Mouse (Mus musculus): Measurements from ENCODE around the gene Rem2. TPM values are rescaled to one million over a fixed set of nuclear protein-coding genes. Genes with fewer than 3 reads are reported as not detected.

Gene Rem2
- polyA plus RNA-seq, 1 experiment from 2014 or later: 0.87 TPM

- WGBS (ENCODE audit: insufficient replicate concordance): 72% methylated on average over 14 of the region's 14 CpGs
- ATAC-seq: no peak
These were observed 17.9 kb upstream of the Rem2 start for GRCm38 (mm10) chr14:54457907-54458569.

DNA sequence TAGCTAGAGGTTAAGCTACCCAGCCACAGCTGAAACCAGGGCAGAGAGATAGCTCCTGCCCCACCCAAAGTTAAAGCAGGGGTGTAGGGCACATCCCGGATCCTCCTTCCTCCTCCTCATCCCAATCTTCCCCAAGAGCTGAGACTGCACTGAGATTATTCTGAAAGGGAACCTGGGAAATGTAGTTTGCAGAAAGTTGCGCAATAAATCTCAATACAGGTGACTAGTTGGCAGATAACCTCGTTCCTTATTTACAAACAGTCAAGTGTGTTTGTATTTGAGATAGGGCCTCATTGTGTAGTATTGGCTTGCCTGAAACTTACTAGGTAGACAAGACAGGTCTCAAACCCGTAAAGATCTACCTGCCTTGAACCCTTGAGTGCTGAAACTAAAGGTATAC, 13.8 kb upstream of the Rem2 start:
- no peak overlapping the region for H3K9ac ChIP-seq (replicated peaks)
- peaks cover 20% of the 10 kb centered on the region for H3K4me1 ChIP-seq (ENCODE audit: insufficient read depth)
- H3K27ac ChIP-seq (ENCODE audit: low read depth): no peak overlapping the region
- TF ChIP-seq CTCF (IDR thresholded peaks at IDR 0.05; ENCODE audit: low read depth): no peak
- TF ChIP-seq EP300 (IDR thresholded peaks at IDR 0.05; ENCODE audit: low read depth): no peak
- no peaks in the 10 kb centered on the region for H3K9me3 ChIP-seq (ENCODE audit: low read length)
- H3K4me3 ChIP-seq (ENCODE audit: low read depth, low read length): no peak overlapping the region
- 66% methylated on average over 4 of the region's 4 CpGs for WGBS (ENCODE audit: insufficient replicate concordance)
- no peak for ATAC-seq
- peaks cover 14% of the 10 kb centered on the region; the same call in 1 of the 2 replicates for H3K36me3 ChIP-seq (replicated peaks; ENCODE audit: insufficient read depth, low read length)
- no peaks in the 10 kb centered on the region for H3K27me3 ChIP-seq (ENCODE audit: insufficient read depth, low read length)
- no peak for DNase-seq
- no peak overlapping the region for H3K4me2 ChIP-seq (ENCODE audit: low read depth, low read length)

More at GRCm38 (mm10) chr14:54457907-54458569, 17.9 kb upstream of the Rem2 start:
- no peak for DNase-seq
- Histone ChIP-seq H3K4me3 (ENCODE audit: low read depth, low read length) (no peak overlapping the region), H3K27me3 (ENCODE audit: insufficient read depth, low read length) (no peaks in the 10 kb centered on the region), H3K4me1 (ENCODE audit: insufficient read depth) (peaks cover 17% of the 10 kb centered on the region), H3K27ac (ENCODE audit: low read depth) (no peak overlapping the region), H3K9me3 (ENCODE audit: low read length) (no peaks in the 10 kb centered on the region), H3K4me2 (ENCODE audit: low read depth, low read length) (no peak overlapping the region), H3K9ac (replicated peaks) (no peak overlapping the region), H3K36me3 (replicated peaks; ENCODE audit: insufficient read depth, low read length) (no peaks in the 10 kb centered on the region)
- no peak for TF ChIP-seq CTCF (IDR thresholded peaks at IDR 0.05; ENCODE audit: low read depth)
- TF ChIP-seq EP300 (IDR thresholded peaks at IDR 0.05; ENCODE audit: low read depth): 0 out of 2 replicates have a peak, but pooled peaks have one; percentile 23

DNA sequence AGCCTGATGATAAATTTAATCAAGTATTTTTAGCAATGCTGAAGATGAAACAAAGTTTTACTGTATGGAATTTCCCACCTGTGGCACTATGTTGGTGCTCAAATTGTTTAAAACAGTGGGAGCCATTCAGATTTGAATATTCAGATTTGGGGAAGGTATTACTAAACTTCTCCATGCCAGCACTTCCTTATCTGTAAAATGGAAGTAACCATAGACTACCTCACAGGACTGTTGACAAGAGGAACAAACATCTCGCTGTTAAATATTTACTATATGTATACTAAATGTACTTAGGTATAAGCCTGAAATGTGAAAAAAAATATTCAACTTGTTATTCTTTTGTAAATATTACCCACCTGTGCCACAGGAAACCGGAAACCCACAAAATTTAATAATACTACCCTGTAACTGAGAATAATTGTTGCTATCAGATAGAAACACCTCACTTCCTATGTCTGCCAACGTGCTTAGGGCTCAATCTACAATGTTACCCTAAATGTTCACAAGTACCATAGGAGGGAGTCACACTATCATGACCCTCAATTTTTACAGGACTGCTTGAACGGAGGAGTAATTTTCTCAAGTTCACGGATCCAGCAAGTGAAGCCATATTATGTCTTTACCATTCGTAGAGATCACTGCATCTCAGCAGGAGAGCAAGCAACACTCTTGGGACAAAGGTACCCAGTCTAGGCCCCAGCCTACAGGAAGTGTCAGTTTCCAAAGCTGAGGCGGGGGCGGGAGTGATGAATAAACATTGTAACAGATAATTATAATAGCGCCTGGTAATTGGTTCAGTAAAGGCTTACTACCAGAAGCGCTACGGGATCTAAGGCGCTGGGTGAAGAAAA, 12.6 kb upstream of the Rem2 start:
- H3K27me3 ChIP-seq (ENCODE audit: insufficient read depth, low read length): no peaks in the 10 kb centered on the region
- ATAC-seq (peak; percentile 30), DNase-seq (no peak)
- H3K4me1 ChIP-seq (ENCODE audit: insufficient read depth): peaks cover 20% of the 10 kb centered on the region
- peak overlapping the region; percentile 96 for H3K4me3 ChIP-seq (ENCODE audit: low read depth, low read length)
- 8% methylated on average over 12 of the region's 12 CpGs for WGBS (ENCODE audit: insufficient replicate concordance)
- H3K4me2 ChIP-seq (ENCODE audit: low read depth, low read length): peak overlapping the region; percentile 94
- peak overlapping the region; percentile 96 for H3K9ac ChIP-seq (replicated peaks)
- no peaks in the 10 kb centered on the region for H3K9me3 ChIP-seq (ENCODE audit: low read length)
- peak overlapping the region; percentile 97 for H3K27ac ChIP-seq (ENCODE audit: low read depth)
- H3K36me3 ChIP-seq (replicated peaks; ENCODE audit: insufficient read depth, low read length): peaks cover 24% of the 10 kb centered on the region
- TF ChIP-seq CTCF (IDR thresholded peaks at IDR 0.05; ENCODE audit: low read depth): no peak
- 0 out of 2 replicates have a peak, but pooled peaks have one; percentile 7 for TF ChIP-seq EP300 (IDR thresholded peaks at IDR 0.05; ENCODE audit: low read depth)

- WGBS (ENCODE audit: insufficient replicate concordance): under 1% methylated on average over 30 of the region's 35 CpGs
- H3K36me3 ChIP-seq (replicated peaks; ENCODE audit: insufficient read depth, low read length): peaks cover 30% of the 10 kb centered on the region
- peaks cover 20% of the 10 kb centered on the region for H3K4me1 ChIP-seq (ENCODE audit: insufficient read depth)
- peak within 1 kb of the TSS; percentile 96 for H3K4me3 ChIP-seq (ENCODE audit: low read depth, low read length)
- H3K27ac ChIP-seq (ENCODE audit: low read depth): peak within 1 kb of the TSS; percentile 97
- H3K9ac ChIP-seq (replicated peaks): peak within 1 kb of the TSS; percentile 96
- ATAC-seq: peak; percentile 89
- DNase-seq: peak; percentile 94
- no peak for TF ChIP-seq EP300 (IDR thresholded peaks at IDR 0.05; ENCODE audit: low read depth)
- no peak for TF ChIP-seq CTCF (IDR thresholded peaks at IDR 0.05; ENCODE audit: low read depth)
- H3K27me3 ChIP-seq (ENCODE audit: insufficient read depth, low read length): no peaks in the 10 kb centered on the region
- peak within 1 kb of the TSS; percentile 94 for H3K4me2 ChIP-seq (ENCODE audit: low read depth, low read length)
- H3K9me3 ChIP-seq (ENCODE audit: low read length): no peaks in the 10 kb centered on the region
These were observed 12.0 kb upstream of the Rem2 start, which contains the start of gene Lrp10 for GRCm38 (mm10) chr14:54463959-54464292. TSS of gene Lrp10 (plus strand) at chr14:54464137.

DNA sequence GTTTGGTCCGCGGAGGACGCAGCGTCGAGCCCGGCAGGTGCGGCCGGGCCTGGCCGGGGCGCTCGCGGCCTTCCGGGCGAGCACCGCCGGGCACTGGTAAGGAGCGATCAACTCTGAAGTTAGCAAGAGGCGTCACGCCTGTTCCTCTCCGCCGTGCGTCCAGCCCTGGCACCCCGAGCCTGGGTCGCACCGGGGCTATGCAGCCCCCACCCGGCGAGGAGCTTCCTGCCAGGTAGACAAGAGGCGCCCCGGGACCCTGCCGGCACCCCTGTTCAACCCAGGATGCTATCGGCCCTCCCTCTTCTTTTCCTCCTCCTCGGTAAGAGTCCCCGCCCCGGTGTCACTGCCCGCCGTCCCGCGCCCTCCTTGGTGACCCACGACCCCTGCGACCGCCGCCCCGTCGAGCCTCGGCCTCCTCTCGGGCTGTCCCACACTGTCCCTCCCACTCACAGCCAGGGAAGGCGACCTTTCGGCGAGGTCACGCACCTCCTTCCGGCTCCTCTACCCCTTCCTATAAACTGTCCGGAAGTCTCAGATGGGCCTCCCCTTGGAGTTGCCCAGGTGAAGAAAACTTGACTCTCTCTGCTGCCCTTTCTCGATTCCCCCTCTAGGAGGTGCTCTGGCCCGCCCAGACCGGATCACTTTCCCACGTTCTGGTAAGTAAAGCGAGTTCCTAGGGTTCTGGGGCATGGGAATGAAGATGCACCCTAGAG, 11.5 kb upstream of the Rem2 start:
- no peaks in the 10 kb centered on the region for H3K27me3 ChIP-seq (ENCODE audit: insufficient read depth, low read length)
- DNase-seq (peak; percentile 81), ATAC-seq (peak; percentile 77)
- TF ChIP-seq EP300 (IDR thresholded peaks at IDR 0.05; ENCODE audit: low read depth) (no peak; the same call in 1 of the 2 replicates), CTCF (IDR thresholded peaks at IDR 0.05; ENCODE audit: low read depth) (peak; percentile 83)
- H3K36me3 ChIP-seq (replicated peaks; ENCODE audit: insufficient read depth, low read length): peaks cover 35% of the 10 kb centered on the region
- peak overlapping the region; percentile 94 for H3K4me2 ChIP-seq (ENCODE audit: low read depth, low read length)
- peak overlapping the region; percentile 97 for H3K27ac ChIP-seq (ENCODE audit: low read depth)
- no peaks in the 10 kb centered on the region for H3K9me3 ChIP-seq (ENCODE audit: low read length)
- H3K4me3 ChIP-seq (ENCODE audit: low read depth, low read length): peak overlapping the region; percentile 96
- peaks cover 20% of the 10 kb centered on the region for H3K4me1 ChIP-seq (ENCODE audit: insufficient read depth)
- 1% methylated on average over 52 of the region's 57 CpGs for WGBS (ENCODE audit: insufficient replicate concordance)
- H3K9ac ChIP-seq (replicated peaks): peak overlapping the region; percentile 96
